Mouse (Mus musculus) lung, postnatal 0 days (tissue): ENCODE measurements around the gene Kif5a.
"Not testable (repeated sequence)": the region's sequence is repeated elsewhere in the genome, so short reads cannot be mapped to it uniquely, and the experiment has no call there.

ENCODE experiments used
- CTCF ChIP-seq: IDR thresholded peaks from 2 replicates; pipeline ENCODE4 v1.5.1; 2016; ENCODE audit warnings: antibody characterized with exemption, mild to moderate bottlenecking
- EP300 ChIP-seq: IDR thresholded peaks from 2 replicates; pipeline ENCODE4 v1.6.1; 2016; ENCODE audit warnings: antibody characterized with exemption, mild to moderate bottlenecking, control low read depth

- TF ChIP-seq EP300, CTCF: not testable (repeated sequence)
These were observed 46.0 kb upstream of the Kif5a start for GRCm38 (mm10) chr10:127309167-127309566.
